Mouse (Mus musculus): ENCODE measurements around the gene Ptprt. TPM values are rescaled to one million over a fixed set of nuclear protein-coding genes. Genes with fewer than 3 reads are reported as not detected.

Gene Ptprt
- polyA plus RNA-seq, 1 experiment from 2014 or later, result 0.87 TPM

DNA sequence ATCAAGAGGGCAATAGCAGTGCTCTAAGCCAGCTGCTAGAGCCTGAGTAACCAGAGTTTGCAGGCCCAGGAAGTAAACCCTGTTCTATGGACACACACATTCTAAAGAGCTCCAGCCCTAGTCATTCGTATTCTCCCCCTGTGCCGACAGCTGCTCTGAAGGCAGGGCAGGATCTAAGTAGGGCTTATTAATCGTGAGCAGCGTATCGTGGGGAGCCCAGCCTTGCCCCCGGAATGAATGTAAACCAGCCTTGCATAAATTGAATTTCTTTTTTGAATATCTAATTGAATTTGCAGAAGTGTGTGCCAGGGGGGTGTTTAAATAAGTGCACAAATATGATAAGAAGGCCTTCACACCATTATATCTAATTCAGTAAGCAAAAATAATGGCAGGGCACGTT, 283.6 kb downstream of the Ptprt start:
- Histone ChIP-seq H3K36me3 (replicated peaks) (no peaks in the 10 kb centered on the region), H3K4me3 (no peak overlapping the region), H3K9me3 (no peaks in the 10 kb centered on the region), H3K27ac (no peak overlapping the region), H3K27me3 (ENCODE audit: poor library complexity, severe bottlenecking) (no peaks in the 10 kb centered on the region), H3K4me1 (no peaks in the 10 kb centered on the region)
- no peak for DNase-seq (ENCODE audit: extremely low spot score, low spot score)
- WGBS, result 78% methylated on average over 7 of the region's 7 CpGs

DNA sequence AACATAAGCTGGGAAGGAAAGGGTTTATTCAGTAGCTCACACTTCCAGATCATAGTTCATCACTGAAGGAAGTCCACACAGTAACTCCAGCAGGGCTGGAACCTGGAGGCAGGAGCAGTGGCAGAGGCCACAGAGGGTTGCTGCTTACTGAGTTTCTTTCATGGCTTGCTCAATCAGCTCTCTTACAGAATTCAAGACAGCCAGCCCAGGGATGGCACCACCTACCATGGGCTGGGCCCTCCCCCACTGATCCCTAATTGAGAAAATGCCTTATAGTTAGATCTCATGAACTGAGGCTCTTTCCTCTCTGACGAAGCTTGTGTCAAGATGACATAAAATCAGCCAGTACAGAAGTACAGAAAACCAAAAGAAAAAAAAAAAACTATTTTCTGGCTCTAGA, 311.9 kb downstream of the Ptprt start:
- Histone ChIP-seq H3K9me3 (no peaks in the 10 kb centered on the region), H3K27ac (no peak overlapping the region), H3K4me3 (no peak overlapping the region), H3K36me3 (replicated peaks) (no peaks in the 10 kb centered on the region), H3K27me3 (ENCODE audit: poor library complexity, severe bottlenecking) (no peaks in the 10 kb centered on the region), H3K4me1 (no peaks in the 10 kb centered on the region)
- WGBS, result 83% methylated on average over 1 of the region's 1 CpGs
- no peak for DNase-seq (ENCODE audit: extremely low spot score, low spot score)

DNA sequence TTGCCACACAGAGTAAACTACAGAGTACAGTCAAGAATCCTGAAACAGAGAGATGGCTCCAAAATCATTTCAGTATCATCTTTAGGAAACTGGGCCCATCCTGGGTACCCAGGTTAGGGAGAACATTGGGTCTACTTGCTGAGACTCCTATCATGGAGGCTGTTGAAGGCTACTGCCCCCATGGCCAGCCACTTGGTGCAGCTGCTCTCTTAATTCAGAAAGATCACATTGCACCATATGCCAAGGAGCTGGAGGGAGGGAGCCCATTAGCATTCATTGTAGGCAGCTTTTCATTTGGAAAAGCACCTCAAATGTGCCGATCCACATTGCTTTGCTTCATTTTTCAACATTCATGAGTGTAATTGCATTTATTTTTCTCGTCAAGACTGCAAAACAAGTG, 319.1 kb downstream of the Ptprt start:
- 81% methylated on average over 2 of the region's 2 CpGs for WGBS
- H3K36me3 ChIP-seq (replicated peaks), result no peaks in the 10 kb centered on the region
- peaks cover 38% of the 10 kb centered on the region for H3K4me1 ChIP-seq
- H3K4me3 ChIP-seq, result no peak overlapping the region
- H3K9me3 ChIP-seq, result no peaks in the 10 kb centered on the region
- DNase-seq (ENCODE audit: extremely low spot score, low spot score), result no peak
- H3K27ac ChIP-seq, result no peak overlapping the region
- peaks cover 18% of the 10 kb centered on the region for H3K27me3 ChIP-seq (ENCODE audit: poor library complexity, severe bottlenecking)

DNA sequence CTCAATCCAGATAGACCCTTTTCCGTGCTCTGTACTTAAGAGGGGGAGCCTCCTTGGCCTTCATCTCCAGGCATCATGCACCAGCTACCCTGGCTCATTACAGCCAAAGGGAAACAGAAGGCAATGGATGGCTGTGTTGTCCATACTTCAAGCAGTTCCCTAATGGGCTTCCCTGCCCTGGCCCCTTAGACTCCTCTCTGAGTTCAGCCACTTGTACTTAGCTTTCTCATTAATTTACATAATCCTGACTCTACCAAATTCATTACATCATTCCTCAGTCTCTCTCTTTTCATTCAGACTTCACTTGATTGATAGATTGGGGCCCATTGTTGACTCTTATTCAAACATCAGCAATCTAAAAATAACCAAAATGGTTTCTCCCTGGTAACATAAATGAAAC, 320.7 kb downstream of the Ptprt start:
- Histone ChIP-seq H3K27me3 (ENCODE audit: poor library complexity, severe bottlenecking) (peaks cover 28% of the 10 kb centered on the region), H3K27ac (0 out of 2 replicates have a peak overlapping the region, but pooled peaks have one; percentile 25), H3K36me3 (replicated peaks) (no peaks in the 10 kb centered on the region), H3K4me3 (no peak overlapping the region), H3K4me1 (peaks cover 38% of the 10 kb centered on the region), H3K9me3 (no peaks in the 10 kb centered on the region)
- DNase-seq (ENCODE audit: extremely low spot score, low spot score), result peak; percentile 34
- 52% methylated on average over 1 of the region's 1 CpGs for WGBS

DNA sequence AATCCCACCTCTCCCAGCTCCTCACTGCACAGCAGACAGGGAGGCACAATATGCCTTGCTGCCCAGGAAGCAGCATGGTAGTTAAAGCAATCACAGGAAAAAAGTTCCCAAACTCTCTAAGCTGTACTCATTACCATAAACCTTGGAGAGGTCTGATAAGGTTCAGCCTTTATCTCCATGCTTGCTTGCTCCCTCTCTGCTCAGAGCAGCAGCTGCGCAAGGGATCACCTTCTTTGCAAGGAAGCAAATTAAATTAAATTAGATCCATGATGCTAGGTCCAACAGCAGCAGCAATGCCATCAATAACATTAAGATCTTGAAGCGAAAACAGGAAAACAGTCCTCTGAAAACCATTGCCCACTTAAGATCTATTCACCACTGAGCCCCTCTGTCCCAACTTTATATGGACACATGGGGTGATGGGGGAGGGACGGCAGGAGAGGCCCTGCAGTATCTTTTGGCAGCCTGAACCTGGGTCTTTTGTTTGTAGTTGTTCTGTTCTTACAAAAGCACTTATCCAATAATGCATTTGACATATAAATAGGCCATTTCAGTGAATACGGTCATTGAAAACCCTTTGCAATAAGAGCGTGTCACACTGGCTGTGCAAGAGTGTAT, 328.8 kb downstream of the Ptprt start:
- WGBS, result 45% methylated on average over 5 of the region's 5 CpGs
- DNase-seq (ENCODE audit: extremely low spot score, low spot score), result no peak
- peaks cover 65% of the 10 kb centered on the region for H3K27me3 ChIP-seq (ENCODE audit: poor library complexity, severe bottlenecking)
- no peak overlapping the region for H3K4me3 ChIP-seq
- H3K9me3 ChIP-seq, result no peaks in the 10 kb centered on the region
- H3K27ac ChIP-seq, result no peak overlapping the region
- peaks cover 24% of the 10 kb centered on the region for H3K4me1 ChIP-seq
- H3K36me3 ChIP-seq (replicated peaks), result no peaks in the 10 kb centered on the region

DNA sequence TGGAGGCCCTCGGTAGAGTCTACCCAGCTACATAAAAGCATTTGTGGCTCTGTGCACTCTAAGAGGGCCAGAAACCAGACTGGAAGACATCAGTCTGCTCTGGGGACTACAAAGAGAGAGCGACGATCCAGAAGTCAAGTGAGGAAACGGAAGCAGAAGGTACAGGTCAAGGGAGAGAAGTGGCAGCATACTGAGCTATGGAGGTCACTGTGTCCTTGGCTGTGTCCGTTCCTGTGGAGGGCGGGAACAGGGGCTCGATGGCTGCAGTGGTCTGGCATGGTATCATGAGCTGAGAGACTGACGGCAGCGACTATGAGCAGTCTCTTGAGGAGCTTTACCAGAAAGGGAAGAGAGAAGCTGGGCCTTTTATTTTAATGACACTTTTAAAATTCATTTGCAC, 331.5 kb downstream of the Ptprt start:
- Histone ChIP-seq H3K9me3 (no peaks in the 10 kb centered on the region), H3K27ac (no peak overlapping the region), H3K4me1 (peaks cover 31% of the 10 kb centered on the region), H3K4me3 (no peak overlapping the region), H3K27me3 (ENCODE audit: poor library complexity, severe bottlenecking) (peaks cover 50% of the 10 kb centered on the region), H3K36me3 (replicated peaks) (no peaks in the 10 kb centered on the region)
- no peak for DNase-seq (ENCODE audit: extremely low spot score, low spot score)
- 97% methylated on average over 9 of the region's 9 CpGs for WGBS

DNA sequence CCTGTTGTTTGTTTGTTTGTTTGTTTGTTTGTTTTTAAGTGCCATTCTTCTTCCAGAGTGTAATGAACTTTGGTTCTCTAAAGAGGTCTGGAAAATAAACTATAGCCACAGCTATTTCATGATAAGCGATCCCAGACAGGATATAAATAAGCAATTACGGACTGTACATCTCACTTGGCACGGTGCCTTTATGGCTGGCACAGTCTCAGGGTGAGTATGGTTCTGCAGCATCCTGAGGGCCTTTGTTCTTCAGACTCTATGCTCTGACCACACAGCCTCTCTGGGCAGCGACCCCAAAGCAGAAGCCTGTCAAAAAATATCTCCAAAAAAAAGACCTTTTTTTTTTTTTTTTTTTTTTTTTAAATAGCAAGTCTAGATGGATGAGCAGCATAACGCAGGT, 338.5 kb downstream of the Ptprt start:
- DNase-seq (ENCODE audit: extremely low spot score, low spot score), result no peak
- Histone ChIP-seq H3K4me1 (peaks cover 14% of the 10 kb centered on the region), H3K36me3 (replicated peaks) (no peaks in the 10 kb centered on the region), H3K4me3 (no peak overlapping the region), H3K27ac (no peak overlapping the region), H3K9me3 (peaks cover 5% of the 10 kb centered on the region), H3K27me3 (ENCODE audit: poor library complexity, severe bottlenecking) (peaks cover 13% of the 10 kb centered on the region)
- 91% methylated on average over 5 of the region's 5 CpGs for WGBS

DNA sequence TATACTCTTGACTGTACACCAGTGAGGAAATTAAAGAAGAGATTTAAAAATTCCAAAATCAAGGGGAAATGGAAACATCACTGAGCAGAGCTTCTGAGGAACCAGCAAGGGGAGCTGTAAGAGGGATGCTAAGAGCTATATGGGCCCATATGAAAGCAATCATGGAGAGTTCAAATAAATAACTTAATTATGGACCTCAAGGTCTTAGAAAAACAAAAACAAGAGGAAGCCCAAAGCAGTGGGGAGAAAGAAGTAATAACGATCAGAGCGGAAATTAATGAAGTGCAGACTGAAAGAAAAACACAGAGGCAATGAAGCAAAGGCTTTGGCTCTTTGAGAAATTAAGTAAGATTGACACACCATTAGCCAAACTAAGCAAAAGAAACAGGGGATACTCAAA, 353.0 kb downstream of the Ptprt start:
- H3K27me3 ChIP-seq (ENCODE audit: poor library complexity, severe bottlenecking), result peaks cover 22% of the 10 kb centered on the region
- no peak for DNase-seq (ENCODE audit: extremely low spot score, low spot score)
- no peak overlapping the region for H3K27ac ChIP-seq
- no peaks in the 10 kb centered on the region for H3K9me3 ChIP-seq
- no peaks in the 10 kb centered on the region for H3K36me3 ChIP-seq (replicated peaks)
- H3K4me1 ChIP-seq, result peaks cover 6% of the 10 kb centered on the region
- WGBS, result 29% methylated on average over 2 of the region's 2 CpGs
- no peak overlapping the region for H3K4me3 ChIP-seq

DNA sequence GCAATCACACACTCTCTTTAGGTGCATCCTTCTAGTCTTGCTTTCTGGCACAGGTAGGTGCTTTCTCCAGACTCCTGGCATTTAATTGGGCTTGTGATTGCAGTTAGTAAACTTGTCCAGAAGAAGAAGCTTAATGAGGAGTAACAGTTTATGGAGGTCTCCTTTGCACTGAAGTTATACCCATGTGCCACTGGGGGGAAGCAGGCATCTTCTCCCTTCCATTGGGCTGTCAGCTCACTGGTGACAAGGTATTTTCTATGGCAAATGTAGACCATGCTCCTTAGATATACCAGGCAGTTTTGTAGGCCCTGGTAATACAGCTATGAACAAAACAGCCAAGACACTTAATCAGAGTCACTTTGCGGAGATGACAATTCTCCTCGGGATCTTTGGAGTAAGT, 366.9 kb downstream of the Ptprt start:
- Histone ChIP-seq H3K36me3 (replicated peaks) (no peaks in the 10 kb centered on the region), H3K4me3 (no peak overlapping the region), H3K27me3 (ENCODE audit: poor library complexity, severe bottlenecking) (no peaks in the 10 kb centered on the region), H3K4me1 (no peaks in the 10 kb centered on the region), H3K27ac (no peak overlapping the region), H3K9me3 (peaks cover 8% of the 10 kb centered on the region)
- no peak for DNase-seq (ENCODE audit: extremely low spot score, low spot score)
- 87% methylated on average over 2 of the region's 2 CpGs for WGBS

DNA sequence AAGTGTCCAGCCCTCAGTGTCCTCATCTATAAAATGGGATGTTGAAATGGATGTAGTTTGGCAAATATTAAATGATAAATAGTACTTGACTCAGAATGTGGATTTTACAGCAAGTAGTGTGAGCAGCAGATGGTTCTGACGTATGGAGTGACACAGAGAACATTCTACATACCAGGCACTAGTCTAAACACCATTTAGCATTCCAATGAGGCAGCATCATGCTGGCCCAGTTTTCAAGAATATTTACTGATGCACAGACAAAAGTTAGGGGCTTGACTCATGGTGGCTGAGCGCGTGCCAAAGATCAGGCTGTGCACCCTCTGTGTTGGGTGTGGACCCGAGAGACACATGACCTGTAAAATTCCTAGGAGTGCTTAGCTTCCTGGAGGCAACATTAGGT, 378.3 kb downstream of the Ptprt start:
- Histone ChIP-seq H3K36me3 (replicated peaks) (no peaks in the 10 kb centered on the region), H3K27ac (peak overlapping the region; percentile 44; the same call in 1 of the 2 replicates), H3K4me1 (peaks cover 21% of the 10 kb centered on the region), H3K9me3 (no peaks in the 10 kb centered on the region; the same call in 1 of the 2 replicates), H3K27me3 (ENCODE audit: poor library complexity, severe bottlenecking) (no peaks in the 10 kb centered on the region), H3K4me3 (no peak overlapping the region)
- WGBS, result 93% methylated on average over 4 of the region's 4 CpGs
- no peak for DNase-seq (ENCODE audit: extremely low spot score, low spot score)

DNA sequence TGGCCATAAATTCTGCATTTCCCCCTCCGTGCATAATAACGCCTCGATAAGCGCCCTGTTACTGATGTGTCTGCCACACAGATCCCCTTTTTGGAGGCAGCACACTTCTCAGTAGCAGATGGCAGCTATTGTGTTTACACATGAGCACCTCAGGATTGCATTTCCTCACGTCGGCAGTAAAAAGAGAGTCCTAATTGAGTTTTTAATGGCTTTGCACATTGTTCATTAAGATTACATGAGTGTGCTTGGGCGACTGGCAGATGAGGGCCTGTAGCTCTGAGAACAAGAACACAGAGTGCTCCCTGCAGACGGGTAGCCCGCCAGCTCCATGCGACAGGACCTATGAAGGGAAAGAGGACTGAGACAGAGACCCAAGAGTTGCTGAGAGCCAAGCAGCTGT, 378.8 kb downstream of the Ptprt start:
- Histone ChIP-seq H3K36me3 (replicated peaks) (no peaks in the 10 kb centered on the region), H3K27me3 (ENCODE audit: poor library complexity, severe bottlenecking) (no peaks in the 10 kb centered on the region), H3K4me1 (peaks cover 21% of the 10 kb centered on the region), H3K27ac (peak overlapping the region; percentile 44; the same call in 1 of the 2 replicates), H3K4me3 (no peak overlapping the region), H3K9me3 (no peaks in the 10 kb centered on the region; the same call in 1 of the 2 replicates)
- 49% methylated on average over 10 of the region's 10 CpGs for WGBS
- DNase-seq (ENCODE audit: extremely low spot score, low spot score), result peak; percentile 29

DNA sequence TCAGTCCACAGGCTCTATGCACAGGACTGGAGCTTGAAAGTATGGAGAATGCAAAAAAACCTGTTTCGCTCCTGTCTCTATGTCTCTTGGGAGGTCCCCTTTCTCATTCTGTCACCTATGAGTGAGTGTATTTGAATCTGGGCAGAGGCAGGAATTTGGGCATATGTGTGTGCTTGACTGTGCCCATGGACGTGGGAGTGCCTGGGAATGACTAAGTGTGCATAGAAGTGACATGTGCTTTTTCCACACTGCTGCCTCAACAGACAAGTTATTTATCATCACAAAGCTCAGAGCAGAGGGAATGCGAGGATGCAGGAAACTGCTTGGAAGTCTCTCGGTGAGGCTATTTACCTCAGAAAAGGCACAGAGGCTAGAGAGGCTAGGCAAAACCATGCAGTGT, 387.1 kb downstream of the Ptprt start:
- DNase-seq (ENCODE audit: extremely low spot score, low spot score), result no peak
- Histone ChIP-seq H3K27me3 (ENCODE audit: poor library complexity, severe bottlenecking) (no peaks in the 10 kb centered on the region), H3K4me3 (no peak overlapping the region), H3K9me3 (no peaks in the 10 kb centered on the region), H3K36me3 (replicated peaks) (no peaks in the 10 kb centered on the region), H3K4me1 (no peaks in the 10 kb centered on the region), H3K27ac (no peak overlapping the region)
- WGBS, result 79% methylated on average over 4 of the region's 4 CpGs

DNA sequence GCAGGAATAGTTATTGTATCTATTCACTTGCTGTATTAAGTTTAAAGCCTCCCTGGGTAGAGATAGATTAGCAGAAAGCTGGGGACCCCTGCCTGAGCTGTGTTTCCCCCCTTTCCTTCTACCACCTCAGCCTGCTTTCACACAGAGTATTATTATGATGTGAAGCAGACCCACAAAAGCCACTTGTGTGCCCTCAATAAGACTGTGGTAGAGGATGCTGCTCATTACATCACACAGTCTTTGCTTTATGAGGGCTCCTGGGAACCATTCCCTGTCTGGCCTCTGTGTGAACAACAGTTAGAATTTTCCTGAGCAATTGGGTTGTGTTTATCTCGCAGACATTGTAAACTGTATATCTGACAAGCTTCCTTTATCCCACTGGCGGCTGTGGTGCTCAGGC, 409.7 kb downstream of the Ptprt start:
- H3K4me1 ChIP-seq, result no peaks in the 10 kb centered on the region
- 87% methylated on average over 2 of the region's 2 CpGs for WGBS
- H3K36me3 ChIP-seq (replicated peaks), result no peaks in the 10 kb centered on the region
- H3K4me3 ChIP-seq, result no peak overlapping the region
- no peaks in the 10 kb centered on the region for H3K27me3 ChIP-seq (ENCODE audit: poor library complexity, severe bottlenecking)
- DNase-seq (ENCODE audit: extremely low spot score, low spot score), result no peak
- H3K27ac ChIP-seq, result no peak overlapping the region
- no peaks in the 10 kb centered on the region for H3K9me3 ChIP-seq

DNA sequence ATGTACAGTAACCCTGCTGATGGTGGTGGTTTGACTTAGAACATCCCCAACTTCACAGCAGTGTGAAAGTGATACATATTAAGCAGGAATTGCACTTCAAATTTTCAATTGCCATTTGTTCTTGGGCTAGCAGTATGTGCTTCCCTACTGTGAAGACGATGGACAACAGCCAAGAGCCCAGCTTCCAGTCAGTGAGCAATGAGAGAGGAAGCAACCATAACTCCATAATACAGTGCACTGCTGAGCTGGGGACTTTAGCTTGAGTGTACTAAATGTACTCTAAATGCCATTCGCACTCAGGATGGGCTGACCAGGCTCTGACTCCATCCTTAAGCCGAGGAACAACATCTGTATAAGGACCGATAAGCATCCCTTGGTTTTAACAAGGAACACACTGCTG, 412.7 kb downstream of the Ptprt start:
- H3K4me3 ChIP-seq, result no peak overlapping the region
- H3K4me1 ChIP-seq, result no peaks in the 10 kb centered on the region
- 93% methylated on average over 4 of the region's 4 CpGs for WGBS
- H3K27ac ChIP-seq, result no peak overlapping the region
- no peak for DNase-seq (ENCODE audit: extremely low spot score, low spot score)
- H3K27me3 ChIP-seq (ENCODE audit: poor library complexity, severe bottlenecking), result no peaks in the 10 kb centered on the region
- H3K9me3 ChIP-seq, result no peaks in the 10 kb centered on the region
- no peaks in the 10 kb centered on the region for H3K36me3 ChIP-seq (replicated peaks)
